Mouse (Mus musculus): ENCODE data around the gene Eif1.
"Not testable (repeated sequence)": the region's sequence is repeated elsewhere in the genome, so short reads cannot be mapped to it uniquely, and the experiment has no call there.

Eif1 gene

DNA sequence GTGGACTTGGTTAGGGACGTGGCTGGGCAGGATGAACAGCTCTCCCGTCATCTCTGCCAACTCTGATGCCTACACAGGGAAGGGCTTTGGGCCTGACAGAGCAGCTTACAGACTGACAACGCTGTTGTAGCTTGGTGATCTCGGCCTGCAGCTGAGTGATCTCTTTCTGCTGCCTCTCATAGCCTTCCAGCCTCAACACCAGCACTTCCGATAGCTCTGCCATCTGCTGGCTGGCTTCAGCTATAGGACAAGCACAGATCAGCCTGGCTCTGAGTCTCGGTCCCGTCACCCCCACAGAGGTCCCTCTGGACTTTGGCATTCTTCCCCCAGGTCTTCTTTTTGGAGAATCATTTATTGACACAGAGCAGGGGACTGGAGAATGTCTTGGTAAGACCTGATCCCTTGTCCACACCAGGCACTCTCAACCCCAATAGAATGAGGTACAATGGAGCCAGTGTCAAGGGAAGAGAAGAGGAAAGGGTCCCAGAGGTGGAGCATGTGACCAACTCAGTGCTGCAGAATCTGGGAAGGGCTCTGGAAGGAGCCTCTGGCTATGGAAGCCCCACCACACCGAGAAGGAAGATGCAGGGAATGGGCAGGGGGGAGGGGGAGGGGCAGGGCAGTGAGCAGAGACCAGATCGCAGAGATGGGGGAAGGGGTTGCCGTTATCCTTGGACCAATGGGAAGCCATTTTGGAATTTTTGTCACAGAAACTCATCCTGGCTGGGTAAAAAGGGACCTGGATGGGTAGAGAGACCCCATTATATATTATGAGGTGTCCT lies 32.6 kb downstream of the Eif1 start:
- no peak for DNase-seq (ENCODE audit: low spot score)

DNA sequence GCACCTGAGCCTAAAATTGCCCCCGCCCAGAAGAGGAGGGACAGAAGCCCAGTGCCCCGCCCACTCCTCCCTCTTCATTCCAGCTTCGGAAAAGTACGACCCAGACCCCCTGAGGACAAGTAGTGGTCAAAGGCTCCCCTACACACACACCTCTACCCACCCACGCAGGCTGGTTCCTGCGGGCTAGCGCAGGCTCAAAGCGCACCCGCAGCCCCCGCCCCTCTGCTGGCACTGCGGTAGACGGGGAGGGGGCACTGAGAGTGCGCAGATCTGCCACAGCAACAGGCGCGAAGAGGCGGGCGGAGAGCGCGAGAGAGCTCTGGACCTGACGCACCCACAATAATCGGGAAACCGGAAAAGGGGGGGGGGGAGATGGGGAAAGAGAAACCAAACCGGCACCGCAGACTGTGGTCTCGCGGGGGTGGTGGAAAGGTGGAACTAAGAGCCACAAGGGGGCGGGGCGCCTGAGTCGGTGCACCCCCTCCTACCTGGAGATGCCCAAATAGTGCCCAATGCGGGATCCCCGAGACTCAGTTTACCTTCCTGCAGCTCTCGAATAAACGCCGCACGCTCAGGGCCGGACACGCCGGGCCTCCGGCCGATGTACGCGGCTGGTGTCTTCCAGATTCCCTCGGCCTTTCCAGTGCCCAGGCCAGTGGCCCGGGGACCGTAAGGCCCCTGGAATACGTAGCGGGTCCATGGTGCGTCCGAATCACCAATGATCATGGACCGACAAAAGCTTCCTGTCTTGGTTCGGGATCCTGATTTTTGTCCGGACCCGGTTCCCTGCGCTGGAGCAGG lies 35.7 kb downstream of the Eif1 start:
- no peak for DNase-seq (ENCODE audit: low spot score)

DNA sequence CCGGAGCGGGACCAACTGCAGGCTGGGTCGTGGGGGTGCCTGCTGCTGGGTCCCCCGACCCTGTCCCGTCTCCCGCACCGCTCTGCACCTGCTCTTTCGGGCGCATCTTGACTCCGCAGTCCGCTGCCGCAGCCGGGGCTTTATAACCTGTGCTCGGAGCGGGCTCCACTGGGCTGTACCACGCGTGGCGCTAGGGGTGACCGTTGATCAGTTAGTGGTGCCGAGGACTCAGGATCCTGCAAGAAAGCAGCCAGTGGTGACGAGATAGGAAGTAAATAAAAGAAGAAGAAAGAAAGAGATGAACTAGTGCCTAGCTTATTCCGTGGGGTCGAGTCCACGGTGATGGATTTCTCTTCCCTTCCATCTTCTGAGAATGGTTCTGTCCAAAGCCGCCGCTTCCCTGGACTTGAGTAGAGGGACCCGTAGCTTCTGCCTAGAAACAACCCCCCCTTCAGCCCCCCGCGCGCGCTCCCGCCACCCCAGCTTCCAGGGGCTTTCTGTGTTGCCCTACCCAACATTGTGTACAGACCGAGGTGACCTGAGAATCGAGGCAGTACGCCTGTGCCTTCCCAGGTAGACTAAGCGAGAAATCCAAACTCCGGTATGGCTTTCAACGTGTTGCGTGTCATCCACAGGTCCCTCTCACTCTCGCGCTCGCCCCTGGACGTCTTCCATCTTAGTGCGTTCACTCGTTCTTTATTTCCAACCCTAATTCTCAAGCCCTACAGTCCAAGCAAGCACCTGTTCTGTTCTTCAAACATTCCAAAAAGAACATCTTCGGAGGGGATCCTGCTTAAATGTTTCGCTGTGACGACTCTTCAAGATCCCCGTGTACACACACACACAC lies 36.5 kb downstream of the Eif1 start, which contains the start of gene Hap1:
Gene Hap1, minus strand, starts transcription at position 157 of the 847 bp plus-strand sequence.
- peak; percentile 58 for DNase-seq (ENCODE audit: low spot score)

DNA sequence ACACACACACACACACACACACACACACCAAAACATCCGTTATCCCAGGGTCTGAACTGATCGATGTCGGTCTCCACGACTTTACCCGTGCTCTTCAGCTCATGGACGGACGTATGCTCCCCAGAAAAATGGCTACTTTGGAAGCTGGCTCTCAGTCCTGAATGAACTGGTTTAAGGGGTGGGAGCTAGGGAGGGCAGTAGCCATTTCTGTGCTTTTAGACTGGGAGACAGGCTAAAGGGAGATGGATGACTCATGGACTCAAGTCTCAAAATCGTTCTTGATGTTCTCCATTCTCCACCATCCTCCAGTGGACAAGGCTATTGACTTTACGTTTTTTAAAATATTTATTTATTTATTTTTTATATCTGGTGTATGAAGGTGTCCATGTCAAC lies 37.1 kb downstream of the Eif1 start:
- DNase-seq (ENCODE audit: low spot score): no peak

DNA sequence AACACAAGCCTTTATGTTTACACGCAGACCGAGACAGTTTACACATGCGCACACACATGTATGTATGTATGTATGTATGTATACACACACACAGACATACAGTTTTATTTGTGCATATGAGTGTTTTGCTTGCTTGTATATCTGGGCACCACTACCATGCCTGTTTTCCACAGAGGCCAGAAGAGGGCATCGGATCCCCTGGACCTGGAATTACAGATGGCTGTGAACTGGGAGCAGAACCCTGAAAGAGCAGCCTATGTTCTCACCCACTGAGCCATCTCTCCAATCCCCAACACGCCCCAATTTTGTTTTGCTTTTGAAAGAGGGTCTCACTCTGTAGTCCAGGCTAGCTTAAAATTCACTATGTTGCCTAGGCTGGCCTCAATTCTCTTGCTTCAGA lies 37.7 kb downstream of the Eif1 start:
- DNase-seq (ENCODE audit: low spot score): no peak

DNA sequence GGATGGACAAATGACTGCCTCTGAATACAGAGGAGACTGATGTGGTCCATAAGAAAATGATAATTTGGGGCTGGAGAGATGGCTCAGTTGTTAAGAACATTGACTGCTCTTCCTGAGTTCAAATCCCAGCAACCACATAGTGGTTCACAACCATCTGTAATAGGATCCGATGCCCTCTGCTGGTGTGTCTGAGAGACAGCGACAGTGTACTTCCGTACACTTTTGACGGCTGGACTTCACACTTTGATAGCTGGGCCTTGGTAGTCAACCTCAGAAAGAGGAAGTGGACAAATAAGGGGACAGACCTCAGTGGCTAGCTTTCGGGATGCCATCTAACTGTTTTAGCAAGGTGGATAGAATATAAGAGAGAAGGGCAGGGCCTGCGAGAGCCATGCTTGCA lies 40.5 kb downstream of the Eif1 start:
- no peak for DNase-seq (ENCODE audit: low spot score)

DNA sequence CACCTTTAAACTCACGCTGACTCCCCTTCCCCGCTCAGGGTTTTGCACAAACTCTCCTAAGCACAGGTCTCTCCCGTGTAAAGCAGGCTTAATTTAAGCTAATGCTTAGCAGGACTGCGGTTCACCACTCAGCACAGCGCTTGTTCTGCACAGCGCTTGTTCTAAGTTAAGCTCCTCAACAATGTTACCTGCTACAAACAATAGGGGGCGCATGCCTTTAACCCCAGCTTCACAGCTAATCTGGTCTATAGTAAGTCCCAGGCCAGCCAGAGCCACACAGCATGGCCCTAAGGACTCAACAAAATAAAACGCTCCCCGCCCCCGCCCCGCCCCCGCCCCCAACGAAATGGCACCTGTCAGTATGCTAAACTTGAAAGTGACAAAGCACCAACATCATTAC lies 41.4 kb downstream of the Eif1 start:
- not testable (repeated sequence) for DNase-seq (ENCODE audit: low spot score)

DNA sequence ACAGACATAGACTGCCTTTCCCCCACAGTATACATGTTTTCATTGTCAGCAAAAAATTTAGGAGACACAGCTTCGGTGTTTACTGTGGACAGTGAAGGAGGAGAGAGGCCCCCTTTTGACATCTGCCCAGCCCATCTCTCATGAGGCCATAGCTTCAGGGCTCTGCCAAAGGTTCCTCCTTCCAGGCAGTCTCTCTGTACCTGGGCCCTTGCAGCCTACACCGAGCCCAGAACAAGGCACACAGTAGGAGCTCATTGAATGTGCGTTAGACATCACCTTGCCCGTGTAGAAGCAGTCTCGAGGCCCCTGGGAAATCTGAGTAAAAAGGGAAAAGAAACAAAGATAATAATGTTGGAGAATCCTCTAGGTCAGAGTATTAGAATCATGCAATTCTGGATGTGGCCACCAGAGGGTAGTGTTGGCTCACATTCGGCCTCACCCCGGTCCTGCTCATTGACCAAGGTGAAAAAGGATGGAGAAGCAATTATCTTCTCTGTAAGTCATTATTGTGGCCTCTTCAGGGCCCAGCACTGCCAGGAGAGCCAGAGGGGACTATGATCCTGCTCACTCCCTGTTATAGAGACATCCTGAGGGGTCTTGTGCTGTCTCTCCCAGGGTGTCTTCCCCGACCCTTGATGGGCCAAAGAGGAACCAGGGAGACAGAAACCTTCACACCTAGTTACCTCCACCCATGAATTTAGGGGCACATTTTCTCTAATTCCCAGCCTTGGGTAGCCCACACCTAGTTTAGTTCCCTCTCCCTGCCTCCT lies 42.7 kb downstream of the Eif1 start:
- DNase-seq (ENCODE audit: low spot score): peak; percentile 79

DNA sequence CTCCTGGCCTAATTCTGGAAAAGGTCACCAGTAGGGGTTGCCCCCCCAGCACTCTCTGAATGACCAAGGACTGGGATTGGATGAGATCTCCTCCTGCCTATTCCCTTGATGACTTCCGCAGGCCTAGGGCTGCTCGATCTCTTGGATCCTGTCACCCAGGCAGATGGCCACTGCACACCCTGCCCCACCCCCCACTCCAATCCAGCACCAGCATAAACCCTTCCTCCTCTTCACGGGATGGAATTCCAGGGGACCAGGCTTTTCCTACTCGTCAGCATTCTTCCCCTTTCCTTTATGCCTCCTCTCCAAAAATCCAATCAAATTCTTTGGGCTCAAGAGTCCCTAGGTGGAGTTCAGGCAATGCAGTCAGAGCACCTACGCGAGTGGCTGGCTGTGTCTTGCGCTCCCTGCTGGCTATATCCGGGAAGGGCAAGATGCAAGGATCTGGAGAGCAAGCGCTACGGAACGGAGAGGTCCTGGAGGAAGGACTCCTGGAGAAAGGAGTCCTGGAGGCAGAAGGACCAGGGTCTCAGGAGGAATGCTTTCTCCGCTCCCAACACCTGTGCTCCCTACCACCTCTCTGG lies 43.4 kb downstream of the Eif1 start:
- DNase-seq (ENCODE audit: low spot score): peak; percentile 81

DNA sequence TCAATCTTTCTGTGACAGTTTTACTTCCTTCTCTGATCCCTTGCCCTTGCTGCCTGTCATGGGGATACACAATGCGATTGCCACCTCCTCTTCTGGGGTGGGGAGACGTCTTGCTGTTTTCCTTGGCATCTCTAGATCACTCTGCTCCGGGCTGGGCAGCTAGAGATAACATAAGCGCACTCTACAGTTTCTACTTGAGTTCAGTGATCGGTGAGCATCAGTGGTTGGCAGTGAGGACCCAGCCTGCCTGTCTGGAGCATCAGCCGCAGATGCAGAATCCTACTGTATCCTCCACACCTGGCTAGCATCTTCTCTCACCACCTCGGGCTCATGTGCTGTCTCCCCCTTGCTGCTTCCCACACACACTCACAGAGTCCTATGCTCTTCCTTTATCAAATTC lies 49.5 kb downstream of the Eif1 start:
- DNase-seq (ENCODE audit: low spot score): no peak

DNA sequence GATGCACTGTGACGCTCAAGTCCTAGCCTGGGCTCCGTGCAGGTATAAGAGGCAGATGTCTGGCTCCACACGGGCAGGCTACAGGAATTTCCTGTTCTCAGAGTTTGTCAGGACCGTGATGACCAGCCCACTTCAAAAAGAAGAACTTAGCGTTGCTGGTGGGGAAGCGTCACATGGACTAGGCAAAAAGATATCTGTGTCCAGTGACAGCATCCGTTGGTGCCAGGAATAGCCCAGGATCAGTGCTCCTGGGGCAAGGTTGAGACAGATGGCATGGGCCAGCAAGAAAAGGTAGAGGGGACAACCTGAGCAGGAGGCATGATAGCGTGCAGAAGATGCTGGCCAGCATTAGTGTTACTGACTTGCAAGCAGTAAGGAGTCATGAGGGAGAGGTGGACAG lies 50.1 kb downstream of the Eif1 start:
- no peak for DNase-seq (ENCODE audit: low spot score)
